Mouse (Mus musculus): ENCODE measurements around the gene Nprl3.
"Not testable (repeated sequence)": the region's sequence is repeated elsewhere in the genome, so short reads cannot be mapped to it uniquely, and the experiment has no call there.

Nprl3 gene

DNA sequence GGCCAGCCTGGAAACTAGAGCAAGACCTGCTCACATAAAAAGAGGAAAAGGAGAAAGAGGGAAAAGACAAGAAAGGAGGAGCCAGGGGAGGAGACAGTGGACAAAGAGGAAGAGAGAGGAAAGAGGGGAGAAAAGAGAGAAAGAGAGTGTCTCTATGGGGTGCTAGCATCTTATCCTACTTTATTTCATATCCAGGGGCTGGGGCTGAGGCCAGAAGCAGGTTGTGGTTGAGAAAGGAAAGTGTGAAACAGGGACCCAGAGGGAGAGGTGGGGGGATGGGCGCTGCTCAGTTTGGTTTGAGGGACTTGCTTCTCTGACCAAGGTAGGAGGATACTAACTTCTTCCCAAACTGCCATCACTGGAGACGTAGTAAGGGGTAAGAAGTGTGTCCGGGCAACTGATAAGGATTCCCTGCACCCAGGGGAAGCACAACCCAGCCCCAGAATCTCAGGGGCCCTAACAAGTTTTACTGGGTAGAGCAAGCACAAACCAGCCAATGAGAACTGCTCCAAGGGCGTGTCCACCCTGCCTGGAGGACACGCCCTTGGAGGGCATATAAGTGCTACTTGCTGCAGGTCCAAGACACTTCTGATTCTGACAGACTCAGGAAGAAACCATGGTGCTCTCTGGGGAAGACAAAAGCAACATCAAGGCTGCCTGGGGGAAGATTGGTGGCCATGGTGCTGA lies 15.7 kb upstream of the Nprl3 start, which contains the start of gene Hba-a1:
Gene Hba-a1, plus strand, starts transcription at position 421 of the 687 bp plus-strand sequence.
- not testable (repeated sequence) for DNase-seq

DNA sequence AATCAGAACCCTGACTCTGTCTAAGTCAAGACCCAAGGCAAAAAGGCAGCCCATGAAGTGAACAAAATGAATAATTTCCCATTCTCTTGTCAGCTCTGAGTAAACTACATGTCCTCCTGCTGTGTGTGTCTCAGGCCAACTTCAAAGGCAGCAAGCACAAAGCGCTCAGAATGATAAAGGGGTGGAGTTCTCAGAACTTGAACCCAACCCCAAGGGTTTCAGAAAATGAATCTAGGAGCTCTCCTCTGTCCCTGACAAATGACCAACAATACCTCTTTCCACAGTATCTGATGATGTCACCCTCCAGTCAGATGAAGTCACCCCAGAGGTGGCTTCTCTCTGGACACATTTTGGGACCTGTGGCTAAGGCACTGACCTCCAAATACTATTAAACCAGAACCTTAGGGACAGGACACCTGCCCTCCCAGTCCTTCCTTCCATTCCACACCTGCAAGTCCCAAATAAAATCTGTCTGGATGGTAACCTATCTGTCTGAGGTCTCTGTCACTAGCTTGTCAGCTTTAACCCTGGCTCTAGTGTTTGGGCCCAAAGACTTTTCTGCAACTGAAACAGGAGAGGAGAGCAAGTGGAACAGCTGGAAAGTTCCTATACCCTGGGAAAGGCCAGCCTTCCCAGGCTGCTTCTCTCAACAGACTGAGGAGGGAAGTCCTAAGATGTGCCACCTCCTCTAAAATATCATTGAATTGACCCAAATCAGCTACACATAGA lies 14.1 kb upstream of the Nprl3 start:
- DNase-seq, result no peak

DNA sequence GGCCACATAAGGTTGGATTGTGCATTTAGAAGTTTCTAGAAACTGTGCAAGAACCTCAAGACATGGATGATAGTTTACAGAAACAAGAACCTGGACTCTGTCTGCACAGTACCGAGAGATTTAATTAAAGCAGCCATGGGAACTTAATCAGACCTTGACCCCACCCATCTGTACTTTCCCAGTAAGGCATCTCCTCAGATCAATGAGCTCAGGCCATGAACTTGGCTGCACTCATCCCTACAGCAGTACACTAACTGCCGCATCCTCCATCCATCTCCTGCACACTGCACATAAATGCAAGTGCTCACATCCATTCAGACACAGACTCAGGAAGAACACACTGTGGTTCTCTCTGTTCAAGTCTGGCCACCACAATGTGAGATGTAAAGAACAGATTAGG lies 13.1 kb upstream of the Nprl3 start:
- no peak for DNase-seq

DNA sequence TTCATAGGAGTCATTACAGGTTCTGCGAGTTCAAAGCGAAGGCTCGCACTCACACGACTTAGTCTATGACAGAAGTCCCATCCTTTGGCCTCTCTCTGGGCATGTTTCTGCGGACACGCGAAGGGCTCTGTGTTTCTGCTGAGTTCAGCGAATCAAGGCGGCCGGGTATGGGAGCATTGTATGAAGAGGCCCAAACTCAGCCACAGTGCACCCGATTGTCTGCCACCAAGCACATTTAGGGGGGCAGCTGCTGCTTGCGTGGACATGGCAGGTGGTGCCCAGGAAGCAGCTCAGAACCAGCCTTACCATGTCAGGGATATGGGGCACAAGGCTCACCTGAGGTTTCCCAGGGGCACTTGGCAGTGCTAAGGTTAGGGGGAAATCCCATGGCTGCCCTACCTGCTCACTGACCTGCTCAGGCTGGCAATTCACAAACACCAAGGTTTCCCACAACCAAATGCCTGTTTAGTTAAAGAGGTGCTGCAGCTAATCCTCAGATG lies 11.0 kb upstream of the Nprl3 start:
- DNase-seq, result no peak

DNA sequence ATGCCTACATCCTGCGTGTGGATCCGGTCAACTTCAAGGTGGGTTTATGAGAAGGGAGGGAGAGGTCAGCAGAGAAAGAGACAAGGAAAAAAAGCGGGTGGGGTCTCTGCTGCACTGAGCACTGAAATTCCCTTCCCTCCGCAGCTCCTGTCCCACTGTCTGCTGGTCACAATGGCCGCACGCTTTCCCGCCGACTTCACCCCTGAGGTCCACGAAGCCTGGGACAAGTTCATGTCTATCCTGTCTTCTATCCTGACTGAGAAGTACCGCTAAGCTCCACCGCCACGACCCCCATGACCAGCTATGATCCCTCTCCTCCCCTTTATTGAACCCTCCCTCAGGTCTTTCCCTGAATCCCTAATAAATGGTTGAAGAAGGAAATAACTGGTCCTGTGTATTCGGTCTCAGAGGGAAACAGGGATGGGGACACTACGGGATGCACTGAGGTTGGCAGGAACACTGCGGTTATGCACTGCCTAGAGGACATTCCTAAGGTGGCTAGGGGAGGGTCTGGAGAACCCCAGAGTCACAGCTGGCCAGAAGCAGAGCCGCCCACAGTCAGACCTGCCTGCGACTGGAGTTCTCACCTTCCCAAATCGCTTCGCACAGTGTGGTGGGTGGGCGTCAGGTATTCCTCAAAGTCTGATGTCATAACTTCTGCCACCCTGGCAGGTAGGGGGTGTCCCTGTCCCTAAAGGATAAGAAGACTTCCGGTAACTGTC lies 10.4 kb upstream of the Nprl3 start:
- DNase-seq, result no peak

DNA sequence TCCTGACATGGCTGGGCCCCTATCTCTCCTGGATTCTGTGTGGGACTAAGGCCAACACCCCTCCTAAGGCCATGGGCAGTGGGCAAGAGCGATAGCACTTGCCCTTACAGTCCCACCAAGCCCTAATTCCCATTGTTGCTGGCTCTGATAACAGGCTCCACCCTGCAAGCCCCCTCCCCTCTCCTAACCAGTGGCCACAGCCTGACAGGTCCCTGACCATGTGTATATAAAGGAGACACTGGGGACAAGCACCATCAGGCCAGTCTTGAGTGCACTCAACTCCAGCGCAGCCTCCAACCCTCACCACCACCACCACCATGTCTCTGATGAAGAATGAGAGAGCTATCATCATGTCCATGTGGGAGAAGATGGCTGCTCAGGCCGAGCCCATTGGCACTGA lies 8.8 kb upstream of the Nprl3 start, which contains the start of gene Hba-x:
Gene Hba-x, plus strand, starts transcription at position 54 of the 400 bp plus-strand sequence.
- no peak for DNase-seq

DNA sequence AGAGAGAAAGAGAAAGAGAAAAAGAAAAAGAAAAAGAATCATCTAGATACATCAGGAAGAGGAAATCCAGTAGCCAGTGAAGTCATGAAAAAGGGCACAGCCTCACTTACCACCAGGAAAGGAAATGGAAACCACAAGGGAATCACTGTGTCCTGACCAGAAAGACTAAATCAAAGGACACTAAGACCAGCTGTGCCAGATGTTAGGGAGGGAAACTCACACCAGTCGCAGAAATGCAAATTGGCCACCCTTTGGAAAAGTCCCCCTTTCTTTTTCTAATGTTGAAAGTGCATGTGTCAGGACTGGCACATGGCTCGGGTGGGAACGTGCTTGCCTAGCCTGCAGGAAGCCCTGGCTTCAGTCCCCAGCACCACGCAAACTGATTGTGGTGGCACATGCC lies 3.7 kb upstream of the Nprl3 start:
- DNase-seq, result no peak

DNA sequence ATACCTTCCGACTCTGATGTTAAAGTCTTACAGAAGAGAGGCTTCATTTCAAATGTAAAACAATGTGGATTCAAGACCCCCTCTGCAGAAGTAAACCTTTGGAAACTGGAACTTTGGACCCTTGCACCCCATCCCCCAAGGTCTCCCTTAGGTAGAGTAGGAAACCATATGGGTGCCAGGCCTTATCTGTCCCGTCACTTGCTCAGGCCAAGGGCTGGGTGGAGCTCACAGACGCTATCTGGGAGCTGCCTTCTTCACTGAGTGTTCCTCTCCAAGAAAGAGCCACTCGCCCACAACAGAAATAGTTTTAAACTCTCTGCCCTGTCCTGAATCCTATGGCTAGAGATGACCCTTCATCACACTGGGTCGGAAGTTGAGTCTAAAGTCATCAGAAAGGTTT lies 1.4 kb upstream of the Nprl3 start:
- no peak for DNase-seq

DNA sequence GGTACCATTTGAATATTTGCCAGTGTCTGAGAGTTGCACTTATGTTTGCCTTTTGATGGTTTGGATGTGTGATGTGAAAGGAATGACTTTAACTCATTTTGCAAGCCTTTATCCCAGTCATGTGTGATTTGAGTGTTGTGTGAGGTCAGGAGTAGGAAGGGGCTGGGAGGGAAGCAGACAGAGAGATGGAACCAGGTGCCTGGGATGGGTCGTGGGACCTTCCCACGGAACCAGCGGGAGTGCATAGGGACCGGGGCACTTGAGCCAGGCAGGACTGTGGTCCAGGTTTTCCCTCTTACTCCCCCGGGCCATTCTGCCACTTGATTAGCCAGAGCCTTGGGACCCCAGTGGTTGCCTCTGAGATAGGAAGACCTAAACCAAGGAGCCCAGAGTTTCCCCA lies 457 bp upstream of the Nprl3 start:
- no peak for DNase-seq

DNA sequence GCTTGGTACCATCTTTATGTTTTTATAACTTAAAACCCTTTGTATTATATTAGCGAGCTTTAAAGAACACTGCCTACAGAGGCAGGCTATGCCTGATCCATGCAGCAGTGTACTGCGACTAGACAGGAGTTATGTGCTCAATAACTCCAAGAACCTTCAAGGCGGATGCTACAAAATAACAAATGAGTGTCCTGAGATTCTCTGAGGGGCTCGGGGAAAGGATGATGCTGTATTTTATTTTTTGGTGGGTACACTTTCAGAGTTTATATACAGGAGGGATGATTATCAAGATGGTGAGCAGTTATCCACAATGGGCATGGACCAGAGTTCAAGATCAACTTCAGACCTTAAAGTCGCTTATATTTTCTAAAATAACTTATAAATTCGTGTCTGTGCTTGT lies 731 bp downstream of the Nprl3 start:
- DNase-seq, result no peak

DNA sequence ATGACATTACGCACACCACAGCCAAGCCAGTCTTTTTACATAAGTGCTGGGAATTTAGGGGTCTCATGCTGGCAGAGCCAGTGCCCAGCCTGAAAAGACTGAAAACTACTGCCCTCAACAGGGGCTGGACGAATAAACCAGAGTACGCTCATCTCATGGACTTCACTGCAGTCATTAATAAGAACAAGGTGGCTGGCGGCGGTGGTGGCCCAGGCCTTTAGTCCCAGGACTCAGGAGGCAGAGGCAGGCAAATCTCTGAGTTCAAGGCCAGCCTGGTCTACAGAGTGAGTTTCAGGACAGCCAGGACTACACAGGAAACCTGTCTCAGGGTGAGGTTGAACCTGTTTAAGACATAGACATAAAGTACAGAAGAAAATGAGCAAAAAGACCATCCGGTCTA lies 1.3 kb downstream of the Nprl3 start:
- DNase-seq, result no peak

DNA sequence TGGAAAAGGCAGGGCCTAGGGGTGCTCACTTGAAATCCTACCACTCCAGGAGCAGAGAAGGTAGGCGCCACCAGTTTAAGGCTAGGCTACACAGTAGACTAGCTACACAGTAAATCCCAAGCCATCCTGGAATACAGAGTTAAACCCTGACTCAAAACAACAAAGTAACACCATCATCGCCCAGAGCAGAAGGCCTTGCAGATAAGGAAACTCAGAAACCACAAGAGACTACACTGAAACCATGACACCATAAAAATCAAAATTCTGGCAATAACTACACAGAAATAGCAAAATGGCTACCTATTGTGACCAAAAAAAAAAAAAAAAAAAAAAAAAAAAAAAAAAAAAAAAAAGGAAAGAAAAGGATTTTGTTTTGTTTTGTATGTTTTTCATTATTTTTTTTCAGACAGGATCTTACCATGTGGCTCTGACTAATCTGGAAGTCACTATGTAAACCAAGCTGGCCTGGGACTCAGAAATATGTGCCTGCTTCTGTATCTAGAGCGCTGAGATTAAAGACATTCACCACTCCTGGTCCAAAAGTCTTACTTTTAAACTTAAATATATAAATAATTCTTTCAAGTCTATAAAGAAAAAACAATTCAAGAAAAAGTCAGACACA lies 2.3 kb downstream of the Nprl3 start:
- DNase-seq, result no peak

DNA sequence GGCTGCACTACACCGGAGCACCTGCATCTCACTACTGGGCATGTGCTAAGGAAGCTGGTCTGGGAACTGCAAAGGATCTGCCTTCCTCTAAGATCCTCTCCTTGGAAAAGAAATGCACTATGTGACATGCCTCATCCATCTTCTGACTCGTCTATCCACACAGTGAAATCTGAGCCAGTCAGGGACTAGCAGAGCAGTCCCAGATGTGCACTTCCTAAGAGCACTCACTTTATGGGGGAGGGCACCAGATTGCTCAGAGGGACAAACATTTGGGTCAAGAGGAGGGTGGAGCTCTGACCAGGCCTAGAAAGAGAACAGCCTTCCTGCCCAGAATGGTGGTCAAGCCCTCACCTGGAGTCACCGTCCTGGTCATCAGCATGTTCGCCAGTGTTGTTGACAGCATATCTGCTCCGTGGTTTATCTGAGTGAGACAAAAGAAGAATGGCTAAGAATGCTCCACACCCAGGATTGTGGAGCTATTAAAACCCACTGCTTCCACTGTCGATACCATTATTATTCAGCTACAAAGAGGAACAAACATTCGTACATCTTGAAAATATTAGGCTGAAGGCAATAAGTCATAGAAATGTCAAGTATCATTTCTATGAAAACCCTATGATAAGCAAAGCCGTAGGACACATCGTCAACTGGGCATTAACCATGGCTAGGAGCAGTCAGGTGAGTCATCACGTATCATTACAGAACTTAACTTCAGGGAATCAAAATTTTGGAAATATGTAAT lies 4.7 kb downstream of the Nprl3 start:
- no peak for DNase-seq

DNA sequence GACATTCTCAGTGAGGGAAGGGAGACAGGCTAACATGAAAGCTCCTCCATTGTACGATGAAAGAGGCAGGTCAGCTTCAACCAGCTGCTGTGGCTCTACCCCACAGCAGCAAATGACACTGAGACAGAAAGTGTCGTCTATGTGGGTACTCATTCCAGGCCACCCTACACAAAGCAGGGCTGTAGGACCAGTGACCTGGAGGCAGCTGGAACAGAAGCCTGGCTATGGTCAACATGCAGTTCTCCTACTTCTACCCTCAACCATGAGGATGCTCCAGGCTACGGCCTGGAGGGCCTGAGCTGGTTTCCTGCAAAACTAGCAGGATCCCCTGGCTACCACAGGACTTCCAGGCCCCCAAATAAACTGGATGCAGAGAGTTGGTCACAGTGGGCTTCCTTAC lies 10.9 kb downstream of the Nprl3 start:
- no peak for DNase-seq

DNA sequence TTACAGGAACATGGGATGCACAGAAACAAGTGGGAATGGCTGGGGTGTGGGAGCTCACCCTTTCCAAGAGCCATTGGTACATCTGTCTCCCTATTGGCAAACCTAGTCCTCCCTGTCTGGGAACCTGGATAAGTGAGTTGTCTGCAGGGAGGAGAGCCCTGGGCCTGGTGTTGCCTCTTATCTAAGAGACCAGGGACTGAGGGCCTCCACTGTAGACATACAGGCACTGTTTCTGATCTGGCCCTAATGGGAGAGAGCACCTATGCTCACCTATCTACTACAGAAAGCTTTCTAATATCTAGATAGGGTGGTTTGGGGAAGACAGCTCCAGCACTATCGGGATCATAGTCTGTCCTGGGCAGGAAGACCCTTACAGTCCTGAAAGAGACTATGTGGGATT lies 11.4 kb downstream of the Nprl3 start:
- DNase-seq, result no peak

DNA sequence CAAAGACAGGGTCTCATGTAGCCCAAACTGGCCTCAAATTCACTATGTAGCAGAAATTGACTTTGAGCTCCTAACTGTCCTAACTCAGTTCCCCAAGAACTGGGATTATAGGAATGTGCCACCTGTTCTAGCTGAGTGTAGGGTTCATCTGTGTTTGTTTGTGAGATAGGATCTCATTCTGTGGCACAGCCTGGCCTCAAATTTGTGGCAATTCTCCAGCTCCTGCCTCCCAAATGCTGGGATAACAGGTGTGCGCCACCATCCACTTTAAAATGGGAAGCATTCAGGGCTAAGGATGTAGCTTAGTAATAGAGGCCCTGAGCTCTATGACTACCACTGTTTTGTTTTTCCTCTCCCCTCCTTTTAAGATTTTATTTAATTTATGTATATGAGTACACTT lies 14.4 kb downstream of the Nprl3 start:
- no peak for DNase-seq

DNA sequence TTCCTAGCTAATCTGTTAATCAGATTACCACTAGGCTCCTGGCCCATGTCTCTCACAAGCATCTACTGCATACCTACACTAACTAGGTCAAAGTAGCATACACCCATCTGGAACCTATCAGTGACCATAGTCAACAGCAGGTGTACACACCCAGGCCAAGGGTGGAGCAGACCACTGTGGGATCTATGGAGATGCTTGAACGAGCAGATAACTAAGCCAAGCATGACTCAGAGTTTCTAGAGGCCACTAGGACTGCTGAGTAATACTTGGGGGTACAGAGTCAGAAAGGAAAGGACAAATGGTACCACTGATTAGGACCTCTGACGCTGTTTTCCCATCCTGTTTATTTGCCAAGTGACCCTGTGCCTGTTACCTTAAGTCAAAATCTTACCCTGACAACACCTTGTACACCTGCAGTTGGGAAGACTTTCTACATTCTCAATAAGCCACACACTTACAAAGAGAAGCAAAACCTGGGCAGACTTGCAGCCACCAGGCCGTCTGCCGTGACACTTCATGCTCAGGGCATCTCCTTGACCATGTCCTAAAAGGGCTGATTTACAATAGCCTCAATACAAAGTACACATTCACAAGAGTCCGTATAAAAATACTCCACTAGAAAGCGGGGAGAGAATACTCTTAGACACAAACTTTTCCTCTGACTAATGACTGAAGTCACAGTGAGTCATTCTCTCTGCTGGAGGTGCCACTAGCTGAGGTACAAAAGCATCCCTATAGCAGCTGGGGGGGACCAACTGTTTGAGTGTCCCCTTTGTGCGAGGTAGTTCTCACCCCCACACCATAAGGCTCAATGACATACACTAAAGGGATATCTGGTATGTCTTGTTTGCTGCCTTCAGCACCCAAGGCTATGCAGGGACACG lies 16.4 kb downstream of the Nprl3 start:
- no peak for DNase-seq

DNA sequence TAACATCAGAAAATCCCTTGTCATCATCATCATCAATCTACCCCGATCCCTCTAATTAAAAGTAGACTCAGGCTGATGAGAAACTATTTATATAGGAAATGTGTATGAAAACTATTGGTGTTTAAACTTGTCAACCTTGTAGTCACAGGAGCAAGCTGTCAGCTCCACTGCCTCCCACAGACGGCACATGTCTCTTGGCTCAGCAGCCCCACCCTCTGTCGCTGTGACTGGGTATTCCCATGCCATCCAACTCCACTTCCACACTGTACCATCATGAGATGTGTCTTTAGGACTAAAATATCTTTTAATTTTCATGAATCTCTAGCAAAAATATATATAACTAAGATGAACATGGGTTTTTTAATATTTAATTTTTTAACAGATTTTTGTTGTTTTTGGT lies 19.2 kb downstream of the Nprl3 start:
- DNase-seq, result no peak

DNA sequence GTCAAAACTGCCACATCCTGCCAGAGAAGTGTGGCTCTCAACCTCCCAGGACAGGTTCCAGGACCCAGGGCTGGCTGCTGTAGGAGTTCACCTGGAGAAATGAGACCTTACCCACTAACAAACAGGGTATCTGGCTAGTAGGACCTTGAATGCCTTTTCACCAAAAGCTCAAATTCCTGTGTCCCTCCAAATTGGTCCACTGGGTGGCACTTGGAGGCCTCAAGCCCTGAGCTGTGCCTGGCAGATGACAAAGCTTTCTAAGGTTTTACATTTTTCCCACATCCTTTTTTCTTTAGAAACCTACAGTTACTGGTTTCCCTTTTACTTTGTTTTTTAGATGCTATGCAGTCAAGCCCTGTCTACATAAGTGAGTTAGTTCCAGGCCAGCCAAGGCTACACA lies 20.4 kb downstream of the Nprl3 start:
- no peak for DNase-seq

DNA sequence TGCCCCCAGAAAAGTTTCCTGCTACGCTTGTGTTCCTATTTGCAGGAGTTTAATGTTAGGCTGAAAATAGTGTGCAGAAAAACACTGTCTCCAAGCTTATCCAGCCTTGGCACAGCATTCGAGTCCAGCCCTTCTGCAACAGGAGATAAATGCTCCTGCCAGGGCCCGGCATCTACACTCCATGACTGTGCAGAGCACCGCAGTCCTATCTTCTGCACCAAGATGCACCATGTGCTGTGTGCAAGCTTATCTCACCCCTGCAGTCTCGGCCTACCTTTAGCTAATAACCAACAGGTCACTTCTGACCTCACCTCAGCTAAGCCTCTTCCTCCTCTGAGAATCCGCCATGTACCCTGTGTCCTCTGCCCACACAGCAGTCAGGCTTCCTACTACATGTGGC lies 21.9 kb downstream of the Nprl3 start:
- DNase-seq, result no peak

DNA sequence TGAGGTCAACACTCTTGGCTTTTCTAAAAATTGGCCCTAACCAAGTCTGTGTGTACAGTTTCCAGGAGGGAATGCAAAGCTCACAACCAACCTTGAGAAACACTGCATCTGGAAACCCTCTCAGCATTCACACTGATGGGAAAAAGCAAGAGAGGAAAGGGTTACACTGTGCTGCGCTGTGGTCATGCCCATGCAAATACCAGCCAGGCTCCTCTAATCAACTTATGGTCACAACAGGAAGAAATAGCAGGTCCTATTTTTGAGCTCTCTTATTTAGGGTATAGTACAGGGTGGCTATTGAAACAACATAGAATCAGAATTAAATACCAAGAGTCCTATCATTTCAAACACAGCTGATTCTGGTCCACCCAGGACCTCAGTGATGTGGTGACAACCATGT lies 22.9 kb downstream of the Nprl3 start:
- DNase-seq, result no peak

DNA sequence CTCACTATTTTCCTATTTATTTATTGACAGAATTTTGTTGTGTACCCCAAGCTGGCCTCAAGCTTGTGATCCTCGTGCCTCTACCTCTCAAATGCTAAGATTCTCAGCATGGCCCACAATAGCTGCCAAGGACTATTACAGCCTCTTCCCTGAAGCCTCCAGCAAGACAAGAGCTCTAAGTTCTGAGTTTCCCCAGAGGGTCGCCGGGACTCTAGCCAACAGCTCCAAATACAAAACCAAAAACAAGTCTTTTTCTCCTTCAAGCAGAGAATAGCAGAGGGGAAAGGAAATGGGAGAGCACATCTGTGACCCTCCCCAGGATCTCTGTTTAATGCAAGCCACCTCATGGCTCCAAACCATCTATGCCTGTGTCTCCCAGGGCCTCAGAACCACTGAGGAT lies 23.4 kb downstream of the Nprl3 start:
- DNase-seq, result no peak
